9 mouse cellular contexts compared by ENCODE assay signal in the genomic region with DNA sequence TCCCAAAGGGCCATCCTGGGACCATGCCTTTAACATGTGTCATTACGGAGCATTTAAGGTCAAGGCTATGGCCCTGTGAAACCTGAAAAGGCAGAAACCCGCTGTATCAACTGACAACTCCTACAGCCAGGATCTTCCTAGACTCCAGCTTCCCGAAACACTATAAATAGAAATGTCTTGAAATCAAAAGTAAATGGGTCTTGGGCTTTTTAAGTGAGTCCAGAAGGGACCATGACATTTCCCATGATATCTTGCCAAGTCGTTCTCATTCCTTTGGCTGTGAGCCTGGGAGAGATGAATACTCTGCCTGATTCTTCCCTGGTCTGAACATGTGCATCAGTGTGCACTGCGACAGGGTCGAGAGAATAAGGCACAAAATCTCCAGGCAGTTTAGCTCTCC.
A peak's percentile ranks its signal among the peaks of the same experiment; 100 is the strongest.
DNase-seq lines count a peak whose midpoint lies in the region; ATAC-seq and TF ChIP-seq lines count a peak whose summit lies in the region.
"Had no signal": no experiment of that assay in that cellular context is flagged by ENCODE, and none has a peak within 500 bp of the region (broad histone marks: within the 10 kb centered on the region; RNA-seq: fewer than 3 reads in every experiment).

No protein-coding gene starts in this region.

- H3K4me2 ChIP-seq in heart, embryonic 12.5 days: no peak overlapping the region

- WGBS in heart, adult 2 months: 26% methylated on average over 6 of the region's 6 CpGs
- 55% methylated on average over 6 of the region's 6 CpGs for WGBS in heart, embryonic 12.5 days

- H3K36me3 ChIP-seq in heart, adult 2 months (ENCODE audit: control insufficient read depth, insufficient read depth, low read length): no peaks in the 10 kb centered on the region
- peaks cover 16% of the 10 kb centered on the region for H3K36me3 ChIP-seq in heart, embryonic 12.5 days

- H3K27ac ChIP-seq in heart, adult 2 months: peak overlapping the region; percentile 64
- H3K27ac ChIP-seq in heart, embryonic 12.5 days (ENCODE audit: poor library complexity, severe bottlenecking): no peak overlapping the region

- no peak overlapping the region for H3K9ac ChIP-seq in heart, adult 2 months (ENCODE audit: low read depth, low read length)
- no peak overlapping the region for H3K9ac ChIP-seq in heart, embryonic 12.5 days
- H3K9ac ChIP-seq: liver, postnatal 0 days had no signal

- no peak for TF ChIP-seq EP300 in heart, adult 2 months (IDR thresholded peaks at IDR 0.05; ENCODE audit: insufficient read depth, low read depth, low read length)

- H3K79me2 ChIP-seq in heart, adult 2 months (replicated peaks; ENCODE audit: control insufficient read depth, insufficient read depth, low read length): no peaks in the 10 kb centered on the region

- no peak for ATAC-seq in heart, embryonic 12.5 days (ENCODE audit: insufficient number of reproducible peaks, low FRiP score)
- ATAC-seq in megakaryocyte progenitor cell, adult 5-6 weeks (replicated peaks; ENCODE audit: poor library complexity): no peak
- ATAC-seq: liver, postnatal 0 days had no signal

- no peak overlapping the region for H3K4me3 ChIP-seq in heart, adult 2 months
- no peak overlapping the region for H3K4me3 ChIP-seq in heart, embryonic 12.5 days

- H3K9me3 ChIP-seq in heart, embryonic 12.5 days (replicated peaks): peaks cover 5% of the 10 kb centered on the region

- DNase-seq in heart, adult 2 months: peak; percentile 24 to 42
- DNase-seq in Muller cell, postnatal 12 days (ENCODE audit: inconsistent ontology term): peak; percentile 77
- DNase-seq in brain, adult 2 months (ENCODE audit: low read depth, low spot score): peak; percentile 72
- peak; percentile 67 for DNase-seq in kidney, postnatal 14 days
- DNase-seq in embryo, embryonic 9.5 days (ENCODE audit: extremely low spot score): no peak
- DNase-seq in thymus, postnatal 36 days: no peak
- DNase-seq: liver, postnatal 0 days had no signal

- intact Hi-C loops in heart, adult 2 months (cut with DNase I): no loop called here

- TF ChIP-seq POLR2A in heart, adult 2 months (IDR thresholded peaks at IDR 0.05; ENCODE audit: insufficient read depth, low read depth, low read length): no peak

- peaks cover 12% of the 10 kb centered on the region for H3K4me1 ChIP-seq in heart, adult 2 months (ENCODE audit: control insufficient read depth, insufficient read depth, low read length)
- peaks cover 83% of the 10 kb centered on the region for H3K4me1 ChIP-seq in heart, embryonic 12.5 days (replicated peaks)

- H3K27me3 ChIP-seq in heart, adult 2 months (ENCODE audit: control insufficient read depth, insufficient read depth, low read length): no peaks in the 10 kb centered on the region
- H3K27me3 ChIP-seq in heart, embryonic 12.5 days (replicated peaks): no peaks in the 10 kb centered on the region

- TF ChIP-seq CTCF in heart, adult 2 months (IDR thresholded peaks at IDR 0.05): no peak

Comparison
In these comparisons a context has a peak if more than half of its experiments do, and no peak if none do; other contexts are left out.
1. DNase-seq: peak in heart, adult 2 months (2 of 2), Muller cell, postnatal 12 days (single experiment), brain, adult 2 months (single experiment) and kidney, postnatal 14 days (single experiment); none in embryo, embryonic 9.5 days (single experiment) and thymus, postnatal 36 days (0 of 2).